Mouse (Mus musculus): ENCODE results near the gene Map3k19. TPM values are rescaled to one million over a fixed set of nuclear protein-coding genes. Genes with fewer than 3 reads are reported as not detected.

The Map3k19 gene
- polyA plus RNA-seq, 1 experiment from 2014 or later: 0.69 TPM

DNA sequence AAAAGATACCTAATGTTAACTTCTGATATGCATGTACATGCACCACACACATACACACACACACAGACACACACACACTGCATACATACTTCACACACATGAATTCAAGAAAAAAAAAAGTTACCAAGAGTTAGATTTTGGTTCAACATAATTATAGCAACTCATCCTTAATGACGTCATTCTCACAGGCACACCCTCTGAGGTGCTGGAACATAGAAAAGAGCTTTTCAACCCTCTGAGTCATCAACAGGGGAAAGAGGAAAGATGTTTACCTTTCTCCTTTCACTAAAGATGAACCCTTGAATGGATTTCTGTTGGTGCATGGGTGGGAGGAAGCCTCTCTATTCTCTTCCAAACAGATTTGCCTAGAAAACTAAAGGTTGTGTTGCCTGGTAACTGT is 16.2 kb downstream of the Map3k19 start:
- Histone ChIP-seq H3K27ac (replicated peaks) (no peak overlapping the region), H3K4me2 (no peak overlapping the region), H3K9me3 (no peaks in the 10 kb centered on the region), H3K27me3 (no peaks in the 10 kb centered on the region), H3K36me3 (no peaks in the 10 kb centered on the region), H3K9ac (no peak overlapping the region), H3K4me1 (replicated peaks) (no peaks in the 10 kb centered on the region), H3K4me3 (no peak overlapping the region)
- WGBS: 74% methylated on average over 1 of the region's 1 CpGs
- ATAC-seq (ENCODE audit: low FRiP score, low read depth): no peak

DNA sequence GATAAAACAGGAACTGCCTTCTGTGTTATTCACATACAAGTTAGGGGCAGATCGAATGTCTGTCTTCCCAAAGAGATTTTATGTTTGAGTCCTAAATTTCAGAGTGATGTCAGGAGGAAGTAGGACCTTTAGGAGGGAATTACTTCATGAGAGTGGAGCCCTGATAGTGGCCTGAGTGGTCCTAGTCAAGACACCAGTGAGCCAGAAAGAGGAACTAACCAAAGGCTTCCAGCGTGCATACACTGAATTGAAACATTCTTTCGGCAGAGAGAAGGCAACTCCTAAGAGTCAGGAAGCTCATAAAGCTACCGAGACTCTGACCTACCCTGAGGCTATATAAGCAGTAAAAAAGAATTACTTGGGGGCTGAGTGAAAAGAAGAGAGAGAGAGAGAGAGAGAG is 18.2 kb downstream of the Map3k19 start:
- no peak for ATAC-seq (ENCODE audit: low FRiP score, low read depth)
- Histone ChIP-seq H3K4me2 (no peak overlapping the region), H3K4me1 (replicated peaks) (no peaks in the 10 kb centered on the region), H3K27ac (replicated peaks) (no peak overlapping the region), H3K9me3 (no peaks in the 10 kb centered on the region), H3K36me3 (no peaks in the 10 kb centered on the region), H3K4me3 (no peak overlapping the region), H3K9ac (no peak overlapping the region), H3K27me3 (no peaks in the 10 kb centered on the region)
- WGBS: 77% methylated on average over 4 of the region's 4 CpGs

DNA sequence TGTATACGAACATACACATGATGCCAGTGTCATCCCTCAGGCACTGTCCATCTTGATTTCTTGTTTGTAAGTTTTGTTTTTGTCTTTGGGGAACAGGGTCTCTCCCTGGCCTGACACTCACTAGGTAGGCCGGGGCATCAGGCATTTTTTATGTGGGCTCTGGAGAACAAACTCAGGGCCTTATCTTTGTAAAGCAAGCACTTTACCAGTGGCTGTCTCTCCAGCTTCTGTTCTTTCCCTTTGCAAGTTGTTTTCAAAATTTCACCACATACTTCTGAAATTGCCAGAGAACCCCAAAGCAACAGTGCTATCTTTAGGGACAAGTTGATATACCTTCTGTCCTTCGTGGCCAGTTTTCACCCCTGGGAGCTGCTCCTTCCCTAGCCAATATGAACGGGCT is 20.6 kb downstream of the Map3k19 start:
- Histone ChIP-seq H3K9me3 (no peaks in the 10 kb centered on the region), H3K27me3 (no peaks in the 10 kb centered on the region), H3K4me1 (replicated peaks) (no peaks in the 10 kb centered on the region), H3K4me3 (no peak overlapping the region), H3K27ac (replicated peaks) (no peak overlapping the region), H3K36me3 (no peaks in the 10 kb centered on the region), H3K9ac (no peak overlapping the region), H3K4me2 (no peak overlapping the region)
- ATAC-seq (ENCODE audit: low FRiP score, low read depth): no peak
- 86% methylated on average over 4 of the region's 4 CpGs for WGBS

DNA sequence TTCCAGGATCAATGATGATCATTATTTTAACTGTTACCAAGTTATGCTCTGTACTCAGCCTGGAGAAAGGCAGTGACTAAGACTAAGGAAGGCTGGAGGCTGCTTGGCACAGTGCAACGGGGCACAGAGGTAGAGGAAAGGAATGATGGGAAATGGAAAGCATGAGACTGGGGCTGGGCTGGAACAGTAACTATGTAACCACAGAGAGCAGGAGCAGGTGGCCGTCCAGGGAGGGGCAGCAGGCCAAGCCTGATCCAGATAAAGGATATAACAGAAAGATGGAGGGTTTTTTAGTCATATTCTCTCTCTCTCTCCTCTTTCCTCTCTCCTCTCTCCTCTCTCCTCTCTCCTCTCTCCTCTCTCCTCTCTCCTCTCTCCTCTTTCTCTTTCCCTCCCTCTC is 21.1 kb downstream of the Map3k19 start:
- H3K36me3 ChIP-seq: no peaks in the 10 kb centered on the region
- WGBS: 62% methylated on average over 2 of the region's 2 CpGs
- no peak for ATAC-seq (ENCODE audit: low FRiP score, low read depth)

DNA sequence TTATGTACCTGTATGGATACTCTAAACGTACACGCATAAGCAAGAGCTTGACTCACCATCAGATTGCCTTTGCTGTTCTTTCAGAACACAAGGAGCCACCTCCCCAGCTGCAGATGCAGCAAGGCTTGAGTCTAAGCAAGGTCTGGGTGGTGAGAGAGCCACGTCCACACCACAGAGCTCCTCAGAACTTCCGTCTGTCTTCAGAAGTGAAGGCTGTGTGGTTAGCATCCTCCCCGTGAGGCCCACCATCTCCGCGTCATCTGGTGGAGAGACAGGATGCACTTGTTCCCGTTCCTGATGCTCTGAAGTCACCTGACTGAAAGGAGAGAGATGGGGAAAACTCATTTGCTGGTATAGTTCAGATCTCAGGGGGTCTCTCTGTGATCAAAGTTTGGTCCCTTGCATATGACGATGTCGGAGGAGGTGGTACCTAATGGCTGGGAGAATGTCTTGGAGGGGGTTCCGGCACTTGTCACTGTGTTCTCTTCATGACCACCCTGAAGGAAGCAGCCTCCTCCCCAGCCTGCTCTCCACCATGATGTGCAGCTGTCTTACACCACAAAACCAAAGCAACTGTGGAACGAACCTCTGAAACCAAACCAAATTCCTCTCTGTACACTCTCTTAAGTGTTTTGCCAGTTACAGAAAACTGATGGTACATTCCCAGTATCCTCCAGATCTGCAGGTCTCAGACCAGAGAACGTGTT is 24.5 kb downstream of the Map3k19 start:
- H3K4me2 ChIP-seq: no peak overlapping the region

More for the DNA sequence above, 21.1 kb downstream of the Map3k19 start:
- Histone ChIP-seq H3K4me3 (no peak overlapping the region), H3K9me3 (no peaks in the 10 kb centered on the region), H3K4me1 (replicated peaks) (no peaks in the 10 kb centered on the region), H3K4me2 (no peak overlapping the region), H3K27me3 (no peaks in the 10 kb centered on the region), H3K9ac (no peak overlapping the region), H3K27ac (replicated peaks) (no peak overlapping the region)

DNA sequence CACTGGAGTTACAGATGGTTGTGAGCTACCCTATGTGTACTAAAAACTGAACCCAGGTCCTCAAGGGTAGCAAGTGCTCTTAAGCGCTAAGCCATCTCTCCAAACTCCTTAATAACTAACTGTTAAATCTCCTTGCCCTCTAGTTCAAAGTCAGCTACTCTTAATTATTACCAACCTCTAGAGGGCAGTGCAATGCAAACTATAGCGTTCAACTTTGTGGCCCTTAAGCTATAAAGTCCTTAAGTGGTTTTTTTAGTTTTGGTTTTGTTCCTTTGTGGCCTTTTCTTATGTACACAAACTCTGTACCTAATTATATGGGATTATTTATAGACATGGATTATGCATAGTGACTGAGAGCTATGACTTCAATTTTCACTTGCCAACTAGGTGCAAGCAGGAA is 27.5 kb downstream of the Map3k19 start:
- no peaks in the 10 kb centered on the region for H3K27me3 ChIP-seq
- no peaks in the 10 kb centered on the region for H3K36me3 ChIP-seq
- no peak overlapping the region for H3K27ac ChIP-seq (replicated peaks)
- whole genome bisulfite sequencing: 19% methylated on average over 2 of the region's 2 CpGs
- H3K4me1 ChIP-seq (replicated peaks): no peaks in the 10 kb centered on the region
- ATAC-seq (ENCODE audit: low FRiP score, low read depth): no peak
- no peak overlapping the region for H3K9ac ChIP-seq
- no peak overlapping the region for H3K4me2 ChIP-seq
- no peak overlapping the region for H3K4me3 ChIP-seq
- no peaks in the 10 kb centered on the region for H3K9me3 ChIP-seq

More for the DNA sequence above, 24.5 kb downstream of the Map3k19 start:
- Histone ChIP-seq H3K4me3 (no peak overlapping the region), H3K9ac (no peak overlapping the region), H3K27ac (replicated peaks) (no peak overlapping the region), H3K9me3 (no peaks in the 10 kb centered on the region), H3K4me1 (replicated peaks) (no peaks in the 10 kb centered on the region), H3K27me3 (no peaks in the 10 kb centered on the region), H3K36me3 (no peaks in the 10 kb centered on the region)
- no peak for ATAC-seq (ENCODE audit: low FRiP score, low read depth)
- 88% methylated on average over 13 of the region's 13 CpGs for WGBS

DNA sequence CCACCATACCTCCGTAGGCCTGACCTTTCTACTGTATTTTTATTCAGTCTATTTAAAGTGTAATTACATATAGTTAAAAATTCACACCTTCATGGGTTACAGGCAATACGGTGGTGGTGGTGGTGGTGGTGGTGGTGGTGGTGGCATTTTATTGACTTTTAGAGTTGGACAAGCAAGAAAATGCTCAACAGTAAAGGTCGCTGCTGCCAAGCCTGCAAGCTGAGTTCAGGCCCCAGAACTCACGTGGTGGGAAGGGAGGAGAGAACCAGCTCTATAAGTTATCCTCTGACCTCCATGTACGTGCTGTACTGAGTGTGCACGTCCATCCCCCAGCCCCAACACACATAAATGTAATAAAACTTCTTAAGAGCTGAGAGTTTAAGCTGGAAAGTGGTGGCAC is 38.5 kb downstream of the Map3k19 start:
- Histone ChIP-seq H3K27me3 (no peaks in the 10 kb centered on the region), H3K36me3 (no peaks in the 10 kb centered on the region), H3K4me3 (no peak overlapping the region), H3K9ac (no peak overlapping the region), H3K27ac (replicated peaks) (no peak overlapping the region), H3K9me3 (no peaks in the 10 kb centered on the region), H3K4me2 (no peak overlapping the region), H3K4me1 (replicated peaks) (no peaks in the 10 kb centered on the region)
- ATAC-seq (ENCODE audit: low FRiP score, low read depth): no peak
- 87% methylated on average over 6 of the region's 6 CpGs for WGBS

DNA sequence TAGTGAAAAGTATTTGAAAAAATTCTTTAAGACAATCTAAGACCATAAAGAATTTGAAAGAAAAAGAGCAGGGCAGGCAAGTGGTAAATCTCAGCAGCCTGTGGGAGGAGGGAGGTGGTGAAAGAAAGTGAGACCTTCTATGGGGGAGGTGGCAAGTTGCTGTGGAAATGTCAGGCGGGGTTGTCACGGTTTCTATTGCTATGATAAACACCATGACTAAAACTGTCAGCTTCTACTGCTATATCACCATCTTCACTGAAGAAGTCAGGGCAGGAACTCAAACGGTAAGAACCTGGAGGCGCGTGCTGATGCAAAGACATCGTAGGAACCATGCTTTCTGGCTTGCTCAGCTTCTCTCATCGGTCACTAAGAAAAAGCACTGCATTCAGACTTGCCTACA is 41.9 kb downstream of the Map3k19 start:
- H3K4me2 ChIP-seq: no peak overlapping the region
- WGBS: 64% methylated on average over 7 of the region's 7 CpGs
- no peaks in the 10 kb centered on the region for H3K36me3 ChIP-seq
- H3K4me3 ChIP-seq: no peak overlapping the region
- no peak overlapping the region for H3K27ac ChIP-seq (replicated peaks)
- ATAC-seq (ENCODE audit: low FRiP score, low read depth): no peak
- H3K9ac ChIP-seq: no peak overlapping the region
- no peaks in the 10 kb centered on the region for H3K27me3 ChIP-seq
- no peaks in the 10 kb centered on the region for H3K4me1 ChIP-seq (replicated peaks)
- H3K9me3 ChIP-seq: no peaks in the 10 kb centered on the region

DNA sequence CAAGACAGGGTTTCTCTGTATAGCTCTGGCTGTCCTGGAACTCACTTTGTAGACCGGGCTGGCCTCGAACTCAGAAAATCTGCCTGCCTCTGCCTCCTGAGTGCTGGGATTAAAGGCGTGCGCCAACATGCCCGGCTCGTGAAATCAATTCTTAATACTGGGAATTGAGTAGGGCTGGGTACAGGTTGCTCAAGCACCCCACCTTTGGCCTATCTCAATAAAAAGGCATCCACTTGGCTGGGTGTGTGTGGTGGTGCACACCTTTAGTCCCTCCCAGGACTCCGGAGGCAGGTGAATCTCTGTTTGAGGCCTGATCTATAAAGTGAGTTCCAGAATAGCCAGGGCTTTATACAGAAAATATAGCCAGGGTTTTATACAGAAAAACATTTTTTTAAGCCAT is 46.2 kb downstream of the Map3k19 start:
- no peaks in the 10 kb centered on the region for H3K4me1 ChIP-seq (replicated peaks)
- no peaks in the 10 kb centered on the region for H3K9me3 ChIP-seq
- no peak overlapping the region for H3K27ac ChIP-seq (replicated peaks)
- WGBS: 97% methylated on average over 7 of the region's 7 CpGs
- no peak overlapping the region for H3K4me2 ChIP-seq
- peaks cover 7% of the 10 kb centered on the region for H3K36me3 ChIP-seq
- H3K9ac ChIP-seq: no peak overlapping the region
- no peaks in the 10 kb centered on the region for H3K27me3 ChIP-seq
- no peak overlapping the region for H3K4me3 ChIP-seq
- ATAC-seq (ENCODE audit: low FRiP score, low read depth): no peak

DNA sequence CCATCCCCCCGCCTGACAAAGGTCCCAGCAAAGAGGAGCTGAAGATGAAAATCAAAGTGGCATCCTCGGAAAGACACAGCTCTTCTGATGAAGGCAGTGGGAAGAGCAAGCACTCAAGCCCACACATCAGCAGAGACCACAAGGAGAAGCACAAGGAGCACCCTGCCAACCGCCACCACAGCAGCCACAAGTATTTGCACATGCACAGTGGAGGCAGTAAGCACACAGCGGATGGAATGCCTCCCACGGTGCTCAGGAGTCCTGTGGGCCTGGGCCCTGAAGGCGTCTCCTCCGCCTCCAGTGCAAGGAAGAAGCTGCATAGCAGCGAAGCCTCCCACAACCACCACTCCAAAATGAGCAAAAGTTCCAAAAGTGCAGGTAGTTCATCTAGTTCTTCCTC is 51.9 kb downstream of the Map3k19 start:
- WGBS: 87% methylated on average over 8 of the region's 8 CpGs
- H3K9me3 ChIP-seq: no peaks in the 10 kb centered on the region
- no peak overlapping the region for H3K9ac ChIP-seq
- H3K27ac ChIP-seq (replicated peaks): no peak overlapping the region
- H3K4me1 ChIP-seq (replicated peaks): no peaks in the 10 kb centered on the region
- ATAC-seq (ENCODE audit: low FRiP score, low read depth): no peak
- peaks cover 33% of the 10 kb centered on the region for H3K36me3 ChIP-seq
- H3K4me3 ChIP-seq: no peak overlapping the region
- H3K4me2 ChIP-seq: no peak overlapping the region
- H3K27me3 ChIP-seq: no peaks in the 10 kb centered on the region

DNA sequence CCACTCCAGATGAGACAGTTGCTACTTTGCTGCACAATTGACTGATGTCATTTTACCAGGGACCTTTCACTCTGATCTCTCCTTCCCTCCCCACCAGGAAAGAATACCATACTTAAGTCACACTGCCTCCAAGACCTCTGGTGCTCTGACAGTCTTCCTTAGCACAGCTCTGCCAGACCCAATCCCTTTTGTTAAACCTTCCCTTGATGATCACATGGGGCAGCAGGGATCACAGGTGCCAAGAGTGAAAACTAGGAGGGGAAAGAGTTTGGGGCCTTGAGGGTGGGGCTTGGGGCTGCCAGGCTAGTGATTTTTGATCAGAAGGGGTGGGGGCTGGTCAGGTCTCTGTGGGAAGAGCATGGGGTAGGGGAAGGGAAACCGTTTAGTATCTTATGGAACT is 58.1 kb downstream of the Map3k19 start:
- Histone ChIP-seq H3K9ac (no peak overlapping the region), H3K4me1 (replicated peaks) (no peaks in the 10 kb centered on the region), H3K4me3 (no peak overlapping the region), H3K36me3 (peaks cover 16% of the 10 kb centered on the region), H3K4me2 (no peak overlapping the region), H3K9me3 (no peaks in the 10 kb centered on the region), H3K27ac (replicated peaks) (no peak overlapping the region), H3K27me3 (no peaks in the 10 kb centered on the region)
- WGBS: 96% methylated on average over 1 of the region's 1 CpGs
- no peak for ATAC-seq (ENCODE audit: low FRiP score, low read depth)

DNA sequence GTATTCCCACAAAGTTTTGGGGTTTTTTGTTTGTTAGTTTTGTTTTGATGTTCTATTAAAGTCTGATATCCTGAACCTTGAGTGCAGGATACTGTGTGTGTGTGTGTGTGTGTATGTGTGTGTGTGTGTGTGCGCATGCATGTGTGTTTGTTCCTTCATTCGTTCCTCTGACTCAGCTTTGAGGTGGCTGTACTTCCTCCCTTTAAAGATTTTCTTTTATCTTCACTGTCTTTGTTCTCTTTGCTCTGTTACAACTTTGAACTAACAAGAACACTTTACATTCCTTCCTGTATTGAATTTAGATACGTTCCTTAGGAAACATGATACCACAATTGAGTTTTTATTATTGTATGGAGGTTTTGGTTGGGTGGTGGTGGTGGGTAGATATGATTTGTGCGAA is 58.5 kb downstream of the Map3k19 start:
- Histone ChIP-seq H3K36me3 (peaks cover 16% of the 10 kb centered on the region), H3K27me3 (no peaks in the 10 kb centered on the region), H3K9me3 (no peaks in the 10 kb centered on the region), H3K9ac (no peak overlapping the region), H3K4me3 (no peak overlapping the region), H3K4me2 (no peak overlapping the region), H3K4me1 (replicated peaks) (no peaks in the 10 kb centered on the region), H3K27ac (replicated peaks) (no peak overlapping the region)
- no peak for ATAC-seq (ENCODE audit: low FRiP score, low read depth)
- WGBS: 83% methylated on average over 4 of the region's 4 CpGs

DNA sequence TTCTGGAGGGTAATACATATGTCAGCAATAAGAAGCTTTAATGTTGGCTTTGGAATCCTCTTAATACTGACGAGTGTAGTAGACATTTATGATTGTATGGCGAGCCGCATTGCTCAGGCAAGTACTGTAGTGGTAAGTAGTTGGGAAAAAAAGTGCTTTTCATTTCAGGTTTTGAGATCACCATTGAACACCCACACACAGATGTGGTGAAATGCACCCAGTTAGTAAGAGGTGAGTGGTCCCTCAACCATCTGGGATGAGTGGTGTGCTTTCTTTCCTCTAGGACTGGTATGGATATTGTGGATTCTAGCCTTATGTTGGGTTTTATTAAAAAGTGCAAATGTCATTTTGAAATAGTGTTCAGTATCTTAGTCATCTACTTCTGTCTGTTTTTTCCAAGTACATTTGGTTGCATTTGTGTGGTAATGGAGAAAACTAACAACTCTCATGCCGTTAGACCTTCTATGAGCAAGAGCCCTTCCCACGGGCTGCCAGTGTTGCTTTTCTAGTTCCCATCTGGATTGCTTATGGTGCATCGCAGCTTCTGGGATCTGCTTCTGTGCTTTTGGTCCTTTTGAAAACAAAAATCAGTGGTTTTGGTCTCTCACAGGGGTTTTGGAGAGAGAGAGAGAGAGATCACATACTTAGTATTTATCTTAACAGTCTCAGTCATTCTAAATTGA is 59.6 kb downstream of the Map3k19 start:
- no peak overlapping the region for H3K9ac ChIP-seq
- H3K27ac ChIP-seq (replicated peaks): no peak overlapping the region
- peaks cover 12% of the 10 kb centered on the region for H3K36me3 ChIP-seq
- H3K9me3 ChIP-seq: no peaks in the 10 kb centered on the region
- no peak overlapping the region for H3K4me3 ChIP-seq
- WGBS: 95% methylated on average over 6 of the region's 6 CpGs
- H3K4me2 ChIP-seq: no peak overlapping the region
- H3K4me1 ChIP-seq (replicated peaks): no peaks in the 10 kb centered on the region
- H3K27me3 ChIP-seq: no peaks in the 10 kb centered on the region
- no peak for ATAC-seq (ENCODE audit: low FRiP score, low read depth)
